Mouse (Mus musculus) liver, embryonic 15.5 days (tissue): ENCODE data around the gene Chst15. TPM values are rescaled to one million over a fixed set of nuclear protein-coding genes. Genes with fewer than 3 reads are reported as not detected.
A peak's percentile ranks its signal among the peaks of the same experiment; 100 is the strongest.

Experiments
- ATAC-seq: fragments of 200-750 bp; cut with Nextera tagmentation; 2 replicates; pipeline ENCODE4 v1.8.0; 2017; ENCODE audit warnings: moderate number of reproducible peaks, mild to moderate bottlenecking, moderate library complexity; ENCODE audit not compliant: insufficient read depth
- H3K27ac ChIP-seq: fragments of 300-500 bp; sonication (generic); replicated peaks from 2 replicates; pipeline ENCODE4 v1.5.1; 2015; ENCODE audit warnings: mild to moderate bottlenecking, inconsistent platforms
- H3K27me3 ChIP-seq: fragments of 300-500 bp; sonication (generic); 2 replicates; pipeline ENCODE4 v1.6.1; 2015; ENCODE audit warnings: mild to moderate bottlenecking, inconsistent platforms
- H3K36me3 ChIP-seq: fragments of 300-500 bp; sonication (generic); replicated peaks from 2 replicates; pipeline ENCODE4 v1.6.1; 2015; ENCODE audit warnings: moderate library complexity, mild to moderate bottlenecking, inconsistent platforms
- H3K4me1 ChIP-seq: fragments of 300-500 bp; sonication (generic); replicated peaks from 2 replicates; pipeline ENCODE4 v1.6.1; 2015; ENCODE audit warnings: inconsistent platforms
- H3K4me2 ChIP-seq: fragments of 300-500 bp; sonication (generic); 2 replicates; pipeline ENCODE4 v1.6.1; 2015; ENCODE audit warnings: moderate library complexity, mild to moderate bottlenecking, inconsistent platforms
- H3K4me3 ChIP-seq: fragments of 300-500 bp; sonication (generic); replicated peaks from 2 replicates; pipeline ENCODE4 v1.5.1; 2015; ENCODE audit warnings: mild to moderate bottlenecking, inconsistent platforms
- H3K9ac ChIP-seq: fragments of 300-500 bp; sonication (generic); 2 replicates; pipeline ENCODE4 v1.6.1; 2015; ENCODE audit warnings: moderate library complexity, mild to moderate bottlenecking, inconsistent platforms
- H3K9me3 ChIP-seq: fragments of 300-500 bp; sonication (generic); replicated peaks from 2 replicates; pipeline ENCODE4 v1.6.1; 2016; ENCODE audit warnings: inconsistent platforms
- WGBS: fragments of 180-500 bp; shearing (Covaris S2); methylation state at CpG from one replicate; pipeline ENCODE4 v1.1.7; 2015; ENCODE audit warnings: mixed read lengths; ENCODE audit not compliant: insufficient replicate concordance; 5-methylcytosine and 5-hydroxymethylcytosine counted together
- polyA plus RNA-seq: library from polyadenylated mRNA; unstranded; fragments of >200 nt; fragmentation: Nextera tagmentation; extraction: Ambion mirVana; gene quantifications from 2 replicates; pipeline ENCODE4 v1.2.1, GENCODE M21; 2015

Chst15 gene
- polyA plus RNA-seq, 1 experiment from 2014 or later, result 4.5 TPM

DNA sequence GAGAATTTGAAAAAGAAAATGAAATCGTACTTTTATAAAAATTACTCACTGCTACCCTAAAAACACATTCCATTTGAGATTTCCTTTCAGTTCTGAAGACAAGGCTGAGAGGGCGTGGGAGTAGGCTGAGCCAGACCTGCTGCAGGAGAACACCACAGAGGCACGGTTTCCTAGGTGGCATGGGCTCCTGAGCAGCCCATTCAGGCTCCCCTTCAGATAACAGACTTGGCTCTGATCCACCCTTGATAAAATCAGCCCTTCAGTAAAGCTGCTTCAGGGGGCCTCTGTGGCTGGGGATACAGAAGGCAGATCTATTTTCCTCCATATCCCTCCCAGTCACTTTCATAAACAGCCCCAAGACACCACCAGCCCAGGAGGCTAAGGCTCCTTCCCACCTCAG, 19.8 kb upstream of the Chst15 start:
- no peak for ATAC-seq
- Histone ChIP-seq H3K36me3 (no peaks in the 10 kb centered on the region), H3K4me3 (no peak overlapping the region), H3K27me3 (no peaks in the 10 kb centered on the region), H3K4me1 (peaks cover 6% of the 10 kb centered on the region; the same call in 1 of the 2 replicates), H3K4me2 (no peak overlapping the region), H3K9ac (no peak overlapping the region), H3K27ac (no peak overlapping the region; the same call in 1 of the 2 replicates), H3K9me3 (no peaks in the 10 kb centered on the region)
- 29% methylated on average over 3 of the region's 3 CpGs for WGBS

DNA sequence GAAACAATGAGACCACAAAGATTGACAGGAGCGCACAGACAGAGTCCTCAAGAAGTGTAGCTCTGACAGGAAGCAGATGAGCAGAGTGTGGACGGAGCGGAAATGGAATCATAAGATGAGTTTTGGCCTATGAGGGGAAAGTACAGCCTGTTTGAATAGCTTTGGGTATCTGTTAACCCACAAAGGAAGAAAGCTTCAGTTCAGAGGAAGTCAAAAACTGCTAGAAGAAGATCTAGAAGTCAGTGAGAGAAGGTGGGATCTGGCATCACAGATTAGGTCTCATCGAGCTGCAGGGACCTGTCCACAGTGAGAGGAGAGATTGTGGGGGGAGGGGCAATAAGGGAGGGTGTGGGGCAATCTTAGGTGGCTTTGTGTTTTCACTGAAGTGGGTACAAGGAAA, 18.3 kb upstream of the Chst15 start:
- Histone ChIP-seq H3K27me3 (no peaks in the 10 kb centered on the region), H3K4me2 (no peak overlapping the region), H3K9me3 (no peaks in the 10 kb centered on the region), H3K36me3 (no peaks in the 10 kb centered on the region), H3K4me3 (no peak overlapping the region), H3K4me1 (peaks cover 6% of the 10 kb centered on the region; the same call in 1 of the 2 replicates), H3K9ac (no peak overlapping the region), H3K27ac (no peak overlapping the region)
- WGBS, result 32% methylated on average over 4 of the region's 4 CpGs
- ATAC-seq, result no peak

GRCm38 (mm10) chr7:132333078-132333477, 16.1 kb upstream of the Chst15 start:
- Histone ChIP-seq H3K4me1 (peaks cover 6% of the 10 kb centered on the region; the same call in 1 of the 2 replicates), H3K9ac (no peak overlapping the region), H3K4me2 (no peak overlapping the region), H3K4me3 (no peak overlapping the region), H3K36me3 (no peaks in the 10 kb centered on the region), H3K27ac (no peak overlapping the region), H3K27me3 (no peaks in the 10 kb centered on the region), H3K9me3 (no peaks in the 10 kb centered on the region)
- ATAC-seq, result no peak
- 17% methylated on average over 1 of the region's 1 CpGs for WGBS

DNA sequence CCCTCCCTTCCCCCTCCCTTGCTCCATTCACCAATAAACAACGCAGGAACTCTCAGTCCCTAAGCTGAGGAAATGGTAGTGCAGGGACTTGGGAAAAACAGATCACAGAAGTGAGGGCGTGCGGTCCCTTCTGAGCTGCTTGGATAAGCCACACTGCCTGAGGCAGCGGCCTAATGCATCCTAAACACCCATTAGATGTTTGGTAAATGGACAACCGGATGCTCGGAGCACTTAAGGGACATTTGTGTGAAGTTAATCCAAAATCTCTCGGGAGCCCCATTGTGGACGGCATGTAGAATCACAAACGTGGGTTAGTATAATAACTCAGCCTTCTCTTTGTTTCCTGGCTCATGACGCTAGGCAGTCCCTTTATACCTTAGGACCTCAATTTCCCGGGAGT, 15.1 kb upstream of the Chst15 start:
- Histone ChIP-seq H3K4me2 (no peak overlapping the region), H3K27ac (no peak overlapping the region), H3K27me3 (no peaks in the 10 kb centered on the region), H3K4me3 (no peak overlapping the region), H3K9ac (no peak overlapping the region), H3K4me1 (0 out of 2 replicates have a peak, but pooled peaks cover 5% of the 10 kb centered on the region), H3K36me3 (no peaks in the 10 kb centered on the region), H3K9me3 (no peaks in the 10 kb centered on the region)
- ATAC-seq, result no peak
- 61% methylated on average over 11 of the region's 11 CpGs for WGBS

- Histone ChIP-seq H3K9me3 (no peaks in the 10 kb centered on the region), H3K4me2 (no peak overlapping the region), H3K9ac (no peak overlapping the region), H3K4me3 (no peak overlapping the region), H3K27ac (no peak overlapping the region), H3K27me3 (no peaks in the 10 kb centered on the region), H3K4me1 (peaks cover 6% of the 10 kb centered on the region; the same call in 1 of the 2 replicates), H3K36me3 (no peaks in the 10 kb centered on the region)
- ATAC-seq, result no peak
- WGBS, result 12% methylated on average over 1 of the region's 1 CpGs
These were observed 13.2 kb upstream of the Chst15 start for GRCm38 (mm10) chr7:132330179-132330578.

- H3K4me2 ChIP-seq, result no peak overlapping the region
- H3K4me1 ChIP-seq, result peaks cover 6% of the 10 kb centered on the region; the same call in 1 of the 2 replicates
- H3K27ac ChIP-seq, result no peak overlapping the region
- H3K27me3 ChIP-seq, result no peaks in the 10 kb centered on the region
- WGBS, result 68% methylated on average over 1 of the region's 1 CpGs
- no peak overlapping the region for H3K4me3 ChIP-seq
- no peak for ATAC-seq
- H3K9me3 ChIP-seq, result no peaks in the 10 kb centered on the region
- no peak overlapping the region for H3K9ac ChIP-seq
- H3K36me3 ChIP-seq, result no peaks in the 10 kb centered on the region
These were observed 11.6 kb upstream of the Chst15 start for GRCm38 (mm10) chr7:132328648-132329047.

- H3K36me3 ChIP-seq, result no peaks in the 10 kb centered on the region
- H3K9ac ChIP-seq, result no peak overlapping the region
- H3K4me1 ChIP-seq, result peaks cover 6% of the 10 kb centered on the region; the same call in 1 of the 2 replicates
- H3K4me3 ChIP-seq, result no peak overlapping the region
- no peak overlapping the region for H3K27ac ChIP-seq
- no peaks in the 10 kb centered on the region for H3K27me3 ChIP-seq
- ATAC-seq, result no peak
- H3K4me2 ChIP-seq, result no peak overlapping the region
- WGBS, result 25% methylated on average over 5 of the region's 5 CpGs
- H3K9me3 ChIP-seq, result no peaks in the 10 kb centered on the region
These were observed 8.7 kb upstream of the Chst15 start for GRCm38 (mm10) chr7:132325549-132326331.

- H3K27ac ChIP-seq, result no peak overlapping the region
- no peak overlapping the region for H3K4me2 ChIP-seq
- H3K27me3 ChIP-seq, result peaks cover under 1% of the 10 kb centered on the region
- H3K36me3 ChIP-seq, result no peaks in the 10 kb centered on the region
- H3K9ac ChIP-seq, result no peak overlapping the region
- peak overlapping the region; percentile 14; the same call in 1 of the 2 replicates for H3K4me3 ChIP-seq
- 15% methylated on average over 5 of the region's 5 CpGs for WGBS
- H3K4me1 ChIP-seq, result peaks cover 6% of the 10 kb centered on the region; the same call in 1 of the 2 replicates
- H3K9me3 ChIP-seq, result no peaks in the 10 kb centered on the region
- ATAC-seq, result peak; percentile 44; the same call in 1 of the 2 replicates
These were observed 6.4 kb upstream of the Chst15 start for GRCm38 (mm10) chr7:132323430-132323829.

- peaks cover 10% of the 10 kb centered on the region for H3K4me1 ChIP-seq
- H3K4me2 ChIP-seq, result no peak overlapping the region
- no peak overlapping the region for H3K9ac ChIP-seq
- H3K4me3 ChIP-seq, result no peak overlapping the region
- ATAC-seq, result no peak
- WGBS, result 55% methylated on average over 2 of the region's 2 CpGs
- no peaks in the 10 kb centered on the region for H3K9me3 ChIP-seq
- peaks cover 20% of the 10 kb centered on the region for H3K27me3 ChIP-seq
- H3K36me3 ChIP-seq, result no peaks in the 10 kb centered on the region
- H3K27ac ChIP-seq, result no peak overlapping the region
These were observed 4.4 kb upstream of the Chst15 start for GRCm38 (mm10) chr7:132321392-132321958.

DNA sequence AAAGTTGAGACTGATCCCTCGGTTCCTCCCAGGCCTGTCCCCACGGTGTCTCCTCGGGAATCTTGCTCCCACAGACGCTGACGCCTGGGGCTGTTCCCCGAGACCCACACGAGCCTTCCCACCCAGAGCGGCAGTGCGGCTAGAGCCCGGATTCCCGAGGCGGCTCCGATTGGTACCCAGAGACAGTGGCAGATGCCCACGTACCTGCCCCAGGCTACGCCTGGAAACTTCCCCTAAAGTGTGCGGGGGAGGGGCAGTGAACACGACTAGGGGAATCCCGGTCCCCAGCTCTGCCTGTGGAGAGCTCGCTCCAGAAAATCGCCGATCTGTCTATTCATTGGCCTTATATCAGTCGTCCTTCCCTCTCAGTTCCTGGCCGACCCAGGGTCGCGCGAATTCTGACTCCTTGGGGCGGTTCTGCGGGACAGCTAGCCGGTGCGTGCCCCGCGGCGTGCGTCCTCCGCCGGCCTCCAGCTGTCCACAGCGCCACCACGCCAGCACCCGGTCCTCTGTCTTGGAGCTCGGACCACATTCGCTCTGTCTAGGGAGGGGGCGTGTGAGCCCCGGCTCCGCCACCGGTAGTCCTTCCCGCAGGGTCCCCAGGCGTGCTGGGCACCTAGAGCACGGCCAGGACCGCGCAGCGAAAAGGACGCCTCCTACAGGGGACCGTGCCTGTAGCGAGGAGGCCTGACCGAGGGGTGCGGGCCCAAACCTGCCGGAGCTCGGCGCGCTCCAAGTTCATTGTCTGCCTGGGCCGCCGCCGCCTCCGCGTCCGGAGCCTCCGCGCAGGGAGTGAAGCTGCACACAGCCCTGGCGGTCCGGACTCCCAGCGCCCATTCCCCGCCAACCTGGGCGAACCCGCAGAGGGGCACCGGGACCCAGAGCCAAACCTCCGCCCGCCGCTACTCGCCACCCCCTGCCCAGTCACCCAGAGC, 660 bp downstream of the Chst15 start:
- under 1% methylated on average over 79 of the region's 79 CpGs for WGBS
- peak overlapping the region; percentile 71 for H3K27ac ChIP-seq
- H3K4me3 ChIP-seq, result peak overlapping the region; percentile 63
- H3K9me3 ChIP-seq, result no peaks in the 10 kb centered on the region
- no peaks in the 10 kb centered on the region for H3K36me3 ChIP-seq
- H3K4me1 ChIP-seq, result peaks cover 29% of the 10 kb centered on the region
- ATAC-seq, result peak; percentile 47
- peaks cover 49% of the 10 kb centered on the region for H3K27me3 ChIP-seq
- H3K4me2 ChIP-seq, result peak overlapping the region; percentile 81
- H3K9ac ChIP-seq, result peak overlapping the region; percentile 55
